Mouse (Mus musculus) small intestine, adult 2 months (tissue): ENCODE measurements around the gene Prps1. TPM values are rescaled to one million over a fixed set of nuclear protein-coding genes. Genes with fewer than 3 reads are reported as not detected.
A peak's percentile ranks its signal among the peaks of the same experiment; 100 is the strongest.

Experiments
- H3K27ac ChIP-seq: fragments of 200-500 bp; 2 replicates; pipeline ENCODE4 v1.5.1; 2012; ENCODE audit warnings: low read depth, low read length, control low read depth, inconsistent platforms; ENCODE audit not compliant: insufficient read depth
- H3K27me3 ChIP-seq: fragments of 200-500 bp; 2 replicates; pipeline ENCODE4 v1.6.1; 2012; ENCODE audit warnings: mild to moderate bottlenecking, moderate library complexity, low read length, inconsistent platforms; ENCODE audit not compliant: control insufficient read depth, insufficient read depth
- H3K36me3 ChIP-seq: fragments of 200-500 bp; 2 replicates; pipeline ENCODE4 v1.6.1; 2012; ENCODE audit warnings: mild to moderate bottlenecking, low read length, control low read depth, inconsistent platforms; ENCODE audit not compliant: control insufficient read depth, insufficient read depth
- H3K4me1 ChIP-seq: fragments of 200-500 bp; 2 replicates; pipeline ENCODE4 v1.6.1; 2012; ENCODE audit warnings: low read length, inconsistent platforms, mixed read lengths; ENCODE audit not compliant: control insufficient read depth, insufficient read depth, insufficient read length
- H3K4me3 ChIP-seq: fragments of 200-500 bp; 2 replicates; pipeline ENCODE4 v1.5.1; 2012; ENCODE audit warnings: low read depth, mild to moderate bottlenecking, control low read depth, inconsistent platforms, low read length, moderate library complexity
- CTCF ChIP-seq: fragments of 200-500 bp; IDR thresholded peaks from 2 replicates; pipeline ENCODE4 v1.5.1; 2012; ENCODE audit warnings: low read depth, mild to moderate bottlenecking, control low read depth, inconsistent platforms, low read length, moderate library complexity, mixed read lengths; ENCODE audit not compliant: insufficient replicate concordance, insufficient read length; ENCODE audit errors: extremely low read depth
- POLR2A ChIP-seq: fragments of 200-500 bp; IDR thresholded peaks from 2 replicates; pipeline ENCODE4 v1.6.1; 2012; ENCODE audit warnings: low read depth, mild to moderate bottlenecking, control low read depth, inconsistent platforms, low read length, moderate library complexity
- WGBS: fragments of 180-500 bp; shearing (Covaris S2); methylation state at CpG from one replicate; pipeline ENCODE4 v1.1.7; 2018; 5-methylcytosine and 5-hydroxymethylcytosine counted together
- polyA plus RNA-seq: library from polyadenylated mRNA; depleted of rRNA; stranded (reverse); fragments of >200 nt; gene quantifications from 2 replicates; pipeline ENCODE4 v1.2.3, GENCODE M21; 2012

The Prps1 gene
- polyA plus RNA-seq, 1 experiment, result 3.4 TPM

GRCm38 (mm10) chrX:140509817-140510216, 53.4 kb downstream of the Prps1 start:
- Histone ChIP-seq H3K27me3 (no peaks in the 10 kb centered on the region), H3K27ac (peak overlapping the region; percentile 49; the same call in 1 of the 2 replicates), H3K36me3 (no peaks in the 10 kb centered on the region), H3K4me3 (no peak overlapping the region), H3K4me1 (peaks cover 26% of the 10 kb centered on the region)
- WGBS, result 54% methylated on average over 6 of the region's 6 CpGs
- TF ChIP-seq CTCF (no peak), POLR2A (no peak)

- Histone ChIP-seq H3K27me3 (no peaks in the 10 kb centered on the region), H3K4me3 (peak overlapping the region; percentile 14), H3K27ac (peak overlapping the region; percentile 88), H3K36me3 (no peaks in the 10 kb centered on the region), H3K4me1 (peaks cover 25% of the 10 kb centered on the region)
- TF ChIP-seq CTCF (no peak), POLR2A (no peak)
- 42% methylated on average over 24 of the region's 24 CpGs for WGBS
Observed at GRCm38 (mm10) chrX:140510696-140511429, 54.5 kb downstream of the Prps1 start.

- Histone ChIP-seq H3K36me3 (no peaks in the 10 kb centered on the region), H3K27ac (peak overlapping the region; percentile 88), H3K27me3 (no peaks in the 10 kb centered on the region), H3K4me1 (peaks cover 21% of the 10 kb centered on the region), H3K4me3 (no peak overlapping the region)
- no peak for TF ChIP-seq CTCF
- WGBS, result 34% methylated on average over 7 of the region's 7 CpGs
Observed at GRCm38 (mm10) chrX:140511687-140512651, 55.6 kb downstream of the Prps1 start.

GRCm38 (mm10) chrX:140513379-140513778, 57.0 kb downstream of the Prps1 start:
- 82% methylated on average over 2 of the region's 2 CpGs for WGBS
- TF ChIP-seq POLR2A (no peak), CTCF (no peak)
- H3K27me3 ChIP-seq, result no peaks in the 10 kb centered on the region
- peaks cover 21% of the 10 kb centered on the region for H3K4me1 ChIP-seq
- H3K36me3 ChIP-seq, result no peaks in the 10 kb centered on the region
- H3K27ac ChIP-seq, result no peak overlapping the region
- no peak overlapping the region for H3K4me3 ChIP-seq

- WGBS, result 82% methylated on average over 8 of the region's 8 CpGs
- no peaks in the 10 kb centered on the region for H3K36me3 ChIP-seq
- TF ChIP-seq CTCF (no peak), POLR2A (no peak)
- no peak overlapping the region for H3K27ac ChIP-seq
- no peaks in the 10 kb centered on the region for H3K27me3 ChIP-seq
- H3K4me3 ChIP-seq, result no peak overlapping the region
- peaks cover 15% of the 10 kb centered on the region for H3K4me1 ChIP-seq
Observed at GRCm38 (mm10) chrX:140518351-140518750, 61.9 kb downstream of the Prps1 start.

GRCm38 (mm10) chrX:140520146-140521102, 64.0 kb downstream of the Prps1 start:
- no peak for TF ChIP-seq CTCF
- TF ChIP-seq POLR2A, result no peak
- Histone ChIP-seq H3K4me1 (peaks cover 13% of the 10 kb centered on the region), H3K36me3 (no peaks in the 10 kb centered on the region), H3K27ac (peak overlapping the region; percentile 83), H3K27me3 (no peaks in the 10 kb centered on the region), H3K4me3 (peak overlapping the region; percentile 18)
- 15% methylated on average over 25 of the region's 25 CpGs for WGBS
